Mouse (Mus musculus): ENCODE measurements around the gene Jph4. TPM values are rescaled to one million over a fixed set of nuclear protein-coding genes. Genes with fewer than 3 reads are reported as not detected.

Jph4 gene
- polyA plus RNA-seq, 1 experiment: not detected

GRCm38 (mm10) chr14:55109048-55109873 lies 7.5 kb downstream of the Jph4 start:
- no peak for TF ChIP-seq MAX (IDR thresholded peaks at IDR 0.05)
- no peak for TF ChIP-seq CEBPB (IDR thresholded peaks at IDR 0.05; ENCODE audit: low read depth)
- no peak for TF ChIP-seq MYOD1 (IDR thresholded peaks at IDR 0.05; ENCODE audit: control insufficient read depth, insufficient read length, low read depth)
- TF ChIP-seq FOSL1 (IDR thresholded peaks at IDR 0.05; ENCODE audit: insufficient read depth, low read length, poor library complexity, severe bottlenecking): no peak
- TF ChIP-seq MYOG (IDR thresholded peaks at IDR 0.05; ENCODE audit: control insufficient read depth, extremely low read depth, insufficient read length): no peak
- no peak for TF ChIP-seq CTCF (IDR thresholded peaks at IDR 0.05; ENCODE audit: control insufficient read depth, insufficient read depth, insufficient read length)
- no peak for TF ChIP-seq USF1 (IDR thresholded peaks at IDR 0.05; ENCODE audit: low read depth)
- no peaks in the 10 kb centered on the region for H3K79me3 ChIP-seq (ENCODE audit: low read depth)

DNA sequence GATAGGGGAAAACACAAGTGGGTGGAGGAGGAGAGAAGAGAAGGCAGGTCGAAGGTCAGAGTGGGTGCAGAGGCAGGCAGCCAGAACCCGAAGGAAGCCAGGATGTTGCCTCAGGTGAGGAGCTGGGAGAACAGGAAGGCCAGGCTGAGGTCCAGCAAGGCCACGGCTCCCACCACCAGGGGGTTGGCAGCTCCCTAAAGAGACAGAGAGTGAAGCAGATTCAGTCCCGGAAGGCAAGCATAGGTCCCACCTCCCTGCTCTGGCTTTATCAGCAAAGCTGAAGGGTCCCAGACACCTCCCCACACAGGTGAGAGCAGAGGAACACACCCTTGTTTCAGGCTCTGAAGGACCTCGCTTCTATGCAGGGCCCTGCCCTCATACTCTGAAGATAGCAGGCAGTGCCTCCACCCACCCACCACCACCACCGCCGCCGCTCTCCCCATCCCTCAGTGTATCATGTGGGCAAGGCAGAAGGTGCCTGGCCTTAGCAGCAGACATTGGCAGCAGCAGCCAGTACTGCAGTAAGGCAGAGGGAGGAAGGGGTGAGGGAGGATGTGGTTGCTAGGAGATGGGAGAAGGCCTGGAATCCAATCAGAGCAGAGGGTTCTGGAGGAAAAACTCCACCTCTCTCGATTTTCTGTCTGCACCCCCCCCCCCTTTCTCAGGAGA lies 8.4 kb downstream of the Jph4 start:
- no peaks in the 10 kb centered on the region for H3K79me3 ChIP-seq (ENCODE audit: low read depth)
- H3K27me3 ChIP-seq (ENCODE audit: control insufficient read depth, insufficient read depth, insufficient read length): peaks cover 30% of the 10 kb centered on the region
- no peaks in the 10 kb centered on the region for H3K36me3 ChIP-seq (ENCODE audit: control insufficient read depth, insufficient read depth)
- no peaks in the 10 kb centered on the region for H3K79me2 ChIP-seq (ENCODE audit: control insufficient read depth, insufficient read depth)
- no peak overlapping the region for H3K4me3 ChIP-seq (ENCODE audit: insufficient read depth, poor library complexity, severe bottlenecking)
- H3ac ChIP-seq (ENCODE audit: control insufficient read depth, insufficient read length, low read depth): no peak overlapping the region
- TF ChIP-seq MAX (IDR thresholded peaks at IDR 0.05) (no peak), CTCF (IDR thresholded peaks at IDR 0.05; ENCODE audit: control insufficient read depth, insufficient read depth, insufficient read length) (no peak), MYOD1 (IDR thresholded peaks at IDR 0.05; ENCODE audit: control insufficient read depth, insufficient read length, low read depth) (no peak), FOSL1 (IDR thresholded peaks at IDR 0.05; ENCODE audit: insufficient read depth, low read length, poor library complexity, severe bottlenecking) (no peak), USF1 (IDR thresholded peaks at IDR 0.05; ENCODE audit: low read depth) (no peak), CEBPB (IDR thresholded peaks at IDR 0.05; ENCODE audit: low read depth) (no peak), MYOG (IDR thresholded peaks at IDR 0.05; ENCODE audit: control insufficient read depth, extremely low read depth, insufficient read length) (no peak)

More at GRCm38 (mm10) chr14:55109048-55109873, 7.5 kb downstream of the Jph4 start:
- H3K27me3 ChIP-seq (ENCODE audit: control insufficient read depth, insufficient read depth, insufficient read length): peaks cover 39% of the 10 kb centered on the region
- H3K36me3 ChIP-seq (ENCODE audit: control insufficient read depth, insufficient read depth): no peaks in the 10 kb centered on the region
- H3ac ChIP-seq (ENCODE audit: control insufficient read depth, insufficient read length, low read depth): no peak overlapping the region
- no peak overlapping the region for H3K4me3 ChIP-seq (ENCODE audit: insufficient read depth, poor library complexity, severe bottlenecking)
- H3K79me2 ChIP-seq (ENCODE audit: control insufficient read depth, insufficient read depth): no peaks in the 10 kb centered on the region

DNA sequence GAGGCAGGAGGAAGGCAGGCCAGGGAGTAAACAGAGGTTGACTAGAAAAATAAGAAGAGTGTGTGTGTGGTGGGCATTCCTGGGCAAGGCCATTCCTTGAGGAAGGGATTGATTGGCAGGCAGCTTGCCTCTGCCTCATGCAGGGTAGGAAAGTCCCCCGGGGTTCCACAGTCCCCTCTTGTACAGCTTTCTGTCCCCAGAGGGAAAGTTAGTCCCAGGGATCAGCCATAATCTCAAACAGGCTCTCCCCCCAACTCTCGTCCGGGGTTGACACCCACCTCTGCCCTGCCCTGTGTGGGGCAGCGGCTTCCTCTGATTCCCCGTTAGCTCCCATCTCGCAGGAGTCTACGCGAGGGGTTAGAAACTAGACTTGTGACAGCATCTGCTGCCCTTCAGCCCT lies 9.7 kb downstream of the Jph4 start:
- no peak for TF ChIP-seq MYOG (IDR thresholded peaks at IDR 0.05; ENCODE audit: control insufficient read depth, extremely low read depth, insufficient read length)
- TF ChIP-seq MAX (IDR thresholded peaks at IDR 0.05): no peak
- no peak for TF ChIP-seq MYOD1 (IDR thresholded peaks at IDR 0.05; ENCODE audit: control insufficient read depth, insufficient read length, low read depth)
- TF ChIP-seq USF1 (IDR thresholded peaks at IDR 0.05; ENCODE audit: low read depth): no peak
- no peak for TF ChIP-seq FOSL1 (IDR thresholded peaks at IDR 0.05; ENCODE audit: insufficient read depth, low read length, poor library complexity, severe bottlenecking)
- TF ChIP-seq CTCF (IDR thresholded peaks at IDR 0.05; ENCODE audit: control insufficient read depth, insufficient read depth, insufficient read length): no peak
- TF ChIP-seq CEBPB (IDR thresholded peaks at IDR 0.05; ENCODE audit: low read depth): no peak
- H3K79me3 ChIP-seq (ENCODE audit: low read depth): no peaks in the 10 kb centered on the region
- no peaks in the 10 kb centered on the region for H3K36me3 ChIP-seq (ENCODE audit: control insufficient read depth, insufficient read depth)
- H3ac ChIP-seq (ENCODE audit: control insufficient read depth, insufficient read length, low read depth): no peak overlapping the region
- H3K4me3 ChIP-seq (ENCODE audit: insufficient read depth, poor library complexity, severe bottlenecking): no peak overlapping the region
- H3K79me2 ChIP-seq (ENCODE audit: control insufficient read depth, insufficient read depth): no peaks in the 10 kb centered on the region
- H3K27me3 ChIP-seq (ENCODE audit: control insufficient read depth, insufficient read depth, insufficient read length): peaks cover 25% of the 10 kb centered on the region

- TF ChIP-seq FOSL1 (IDR thresholded peaks at IDR 0.05; ENCODE audit: insufficient read depth, low read length, poor library complexity, severe bottlenecking): no peak
- H3K79me2 ChIP-seq (ENCODE audit: control insufficient read depth, insufficient read depth): no peaks in the 10 kb centered on the region
- H3K4me3 ChIP-seq (ENCODE audit: insufficient read depth, poor library complexity, severe bottlenecking): peak within 1 kb of the TSS; percentile 27
- peak within 1 kb of the TSS; percentile 38 for H3ac ChIP-seq (ENCODE audit: control insufficient read depth, insufficient read length, low read depth)
- H3K36me3 ChIP-seq (ENCODE audit: control insufficient read depth, insufficient read depth): no peaks in the 10 kb centered on the region
- peaks cover 19% of the 10 kb centered on the region for H3K27me3 ChIP-seq (ENCODE audit: control insufficient read depth, insufficient read depth, insufficient read length)
- no peaks in the 10 kb centered on the region for H3K79me3 ChIP-seq (ENCODE audit: low read depth)
Observed at GRCm38 (mm10) chr14:55105836-55106809, 10.6 kb downstream of the Jph4 start, which contains the start of gene Ap1g2. Gene Ap1g2 (minus strand): TSS chr14:55106593.

- Histone ChIP-seq H3K27me3 (ENCODE audit: control insufficient read depth, insufficient read depth, insufficient read length) (peaks cover 19% of the 10 kb centered on the region), H3ac (ENCODE audit: control insufficient read depth, insufficient read length, low read depth) (no peak overlapping the region), H3K4me3 (ENCODE audit: insufficient read depth, poor library complexity, severe bottlenecking) (no peak overlapping the region), H3K79me3 (ENCODE audit: low read depth) (no peaks in the 10 kb centered on the region), H3K36me3 (ENCODE audit: control insufficient read depth, insufficient read depth) (no peaks in the 10 kb centered on the region), H3K79me2 (ENCODE audit: control insufficient read depth, insufficient read depth) (no peaks in the 10 kb centered on the region)
- no peak for TF ChIP-seq MAX (IDR thresholded peaks at IDR 0.05)
- TF ChIP-seq MYOD1 (IDR thresholded peaks at IDR 0.05; ENCODE audit: control insufficient read depth, insufficient read length, low read depth): no peak
- TF ChIP-seq FOSL1 (IDR thresholded peaks at IDR 0.05; ENCODE audit: insufficient read depth, low read length, poor library complexity, severe bottlenecking): no peak
- no peak for TF ChIP-seq CEBPB (IDR thresholded peaks at IDR 0.05; ENCODE audit: low read depth)
- TF ChIP-seq MYOG (IDR thresholded peaks at IDR 0.05; ENCODE audit: control insufficient read depth, extremely low read depth, insufficient read length): no peak
- no peak for TF ChIP-seq CTCF (IDR thresholded peaks at IDR 0.05; ENCODE audit: control insufficient read depth, insufficient read depth, insufficient read length)
Observed at GRCm38 (mm10) chr14:55105386-55105785, 11.3 kb downstream of the Jph4 start.
